Mouse (Mus musculus) hindbrain, embryonic 11.5 days (tissue): ENCODE results near the gene Plekha4. TPM values are rescaled to one million over a fixed set of nuclear protein-coding genes. Genes with fewer than 3 reads are reported as not detected.
"Not testable (repeated sequence)": the region's sequence is repeated elsewhere in the genome, so short reads cannot be mapped to it uniquely, and the experiment has no call there.

ENCODE experiments used
- ATAC-seq: fragments of 200-750 bp; cut with Nextera tagmentation; 2 replicates; pipeline ENCODE4 v1.8.0; 2017; ENCODE audit warnings: mild to moderate bottlenecking, moderate TSS enrichment, moderate library complexity; ENCODE audit not compliant: low FRiP score
- DNase-seq: peaks from one replicate; pipeline ENCODE4 v3.0.0-alpha.2; 2015; ENCODE audit warnings: low spot score
- H3K27ac ChIP-seq: fragments of 300-500 bp; sonication (generic); 2 replicates; pipeline ENCODE4 v1.5.1; 2014; ENCODE audit warnings: mild to moderate bottlenecking, low read depth, low read length
- H3K27me3 ChIP-seq: fragments of 300-500 bp; sonication (generic); 2 replicates; pipeline ENCODE4 v1.6.1; 2014; ENCODE audit warnings: mild to moderate bottlenecking, low read length, moderate library complexity, mixed read lengths; ENCODE audit not compliant: control insufficient read depth, insufficient read depth
- H3K36me3 ChIP-seq: fragments of 300-500 bp; sonication (generic); 2 replicates; pipeline ENCODE4 v1.6.1; 2014; ENCODE audit warnings: mild to moderate bottlenecking, low read length, moderate library complexity, mixed read lengths; ENCODE audit not compliant: control insufficient read depth, insufficient read depth
- H3K4me1 ChIP-seq: fragments of 300-500 bp; sonication (generic); replicated peaks from 2 replicates; pipeline ENCODE4 v1.6.1; 2014; ENCODE audit warnings: low read length, mixed read lengths; ENCODE audit not compliant: control insufficient read depth, insufficient read depth
- H3K4me2 ChIP-seq: fragments of 300-500 bp; sonication (generic); replicated peaks from 2 replicates; pipeline ENCODE4 v1.6.1; 2014; ENCODE audit warnings: mild to moderate bottlenecking, low read depth, low read length
- H3K4me3 ChIP-seq: fragments of 300-500 bp; sonication (generic); 2 replicates; pipeline ENCODE4 v1.5.1; 2014; ENCODE audit warnings: low read depth, low read length
- H3K9ac ChIP-seq: fragments of 300-500 bp; sonication (generic); 2 replicates; pipeline ENCODE4 v1.6.1; 2014; ENCODE audit warnings: low read depth, low read length
- H3K9me3 ChIP-seq: fragments of 300-500 bp; sonication (generic); 2 replicates; pipeline ENCODE4 v1.6.1; 2016; ENCODE audit warnings: low read length; ENCODE audit not compliant: control insufficient read depth
- WGBS: fragments of 180-500 bp; shearing (Covaris S2); extraction: QIAGEN DNeasy Blood & Tissue Kit; methylation state at CpG from one replicate; pipeline ENCODE4 v1.1.7; 2014; 5-methylcytosine and 5-hydroxymethylcytosine counted together
- polyA plus RNA-seq: library from polyadenylated mRNA; unstranded; fragments of >200 nt; fragmentation: Nextera tagmentation; extraction: Ambion mirVana; gene quantifications from 2 replicates; pipeline ENCODE4 v1.2.1, GENCODE M21; 2014

The Plekha4 gene
- polyA plus RNA-seq, 1 experiment from 2014 or later, result 2.3 TPM

GRCm38 (mm10) chr7:45516846-45517245 is 9.3 kb upstream of the Plekha4 start:
- not testable (repeated sequence) for H3K36me3 ChIP-seq, H3K4me3 ChIP-seq, H3K4me1 ChIP-seq, H3K9ac ChIP-seq, ATAC-seq, H3K27ac ChIP-seq, H3K27me3 ChIP-seq, H3K4me2 ChIP-seq, DNase-seq, H3K9me3 ChIP-seq
- 62% methylated on average over 5 of the region's 5 CpGs for WGBS

GRCm38 (mm10) chr7:45518618-45519017 is 7.5 kb upstream of the Plekha4 start:
- no peak for ATAC-seq
- Histone ChIP-seq H3K4me1 (no peaks in the 10 kb centered on the region), H3K36me3 (no peaks in the 10 kb centered on the region), H3K27ac (no peak overlapping the region), H3K4me2 (no peak overlapping the region), H3K27me3 (no peaks in the 10 kb centered on the region), H3K9me3 (no peaks in the 10 kb centered on the region), H3K9ac (no peak overlapping the region), H3K4me3 (no peak overlapping the region)
- DNase-seq, result no peak
- WGBS, result 88% methylated on average over 16 of the region's 16 CpGs

- no peaks in the 10 kb centered on the region for H3K4me1 ChIP-seq
These were observed 6.6 kb upstream of the Plekha4 start for GRCm38 (mm10) chr7:45519345-45520120.

GRCm38 (mm10) chr7:45520605-45521004 is 5.5 kb upstream of the Plekha4 start:
- no peak overlapping the region for H3K4me2 ChIP-seq
- DNase-seq, result no peak
- H3K4me3 ChIP-seq, result no peak overlapping the region
- 95% methylated on average over 7 of the region's 7 CpGs for WGBS
- H3K9ac ChIP-seq, result no peak overlapping the region
- no peaks in the 10 kb centered on the region for H3K27me3 ChIP-seq
- H3K4me1 ChIP-seq, result no peaks in the 10 kb centered on the region; the same call in 1 of the 2 replicates
- no peak for ATAC-seq
- no peaks in the 10 kb centered on the region for H3K36me3 ChIP-seq
- no peaks in the 10 kb centered on the region for H3K9me3 ChIP-seq
- H3K27ac ChIP-seq, result no peak overlapping the region

More at GRCm38 (mm10) chr7:45519345-45520120, 6.6 kb upstream of the Plekha4 start:
- ATAC-seq (no peak), DNase-seq (no peak)
- WGBS, result 79% methylated on average over 8 of the region's 8 CpGs
- Histone ChIP-seq H3K36me3 (no peaks in the 10 kb centered on the region), H3K27ac (no peak overlapping the region), H3K9me3 (no peaks in the 10 kb centered on the region), H3K4me2 (no peak overlapping the region), H3K27me3 (no peaks in the 10 kb centered on the region), H3K9ac (no peak overlapping the region), H3K4me3 (no peak overlapping the region)

- Histone ChIP-seq H3K4me3 (peak overlapping the region; percentile 44), H3K9me3 (no peaks in the 10 kb centered on the region), H3K4me2 (peak overlapping the region; percentile 41; the same call in 1 of the 2 replicates), H3K27ac (peak overlapping the region; percentile 54), H3K36me3 (no peaks in the 10 kb centered on the region), H3K27me3 (no peaks in the 10 kb centered on the region), H3K4me1 (no peaks in the 10 kb centered on the region; the same call in 1 of the 2 replicates), H3K9ac (peak overlapping the region; percentile 60)
- ATAC-seq, result peak; percentile 73
- under 1% methylated on average over 28 of the region's 28 CpGs for WGBS
- DNase-seq, result peak; percentile 92
These were observed 4.4 kb upstream of the Plekha4 start for GRCm38 (mm10) chr7:45521728-45522184.

GRCm38 (mm10) chr7:45522194-45522752 is 3.9 kb upstream of the Plekha4 start:
- peak overlapping the region; percentile 60 for H3K9ac ChIP-seq
- ATAC-seq, result no peak
- H3K36me3 ChIP-seq, result no peaks in the 10 kb centered on the region
- no peak for DNase-seq
- H3K27me3 ChIP-seq, result no peaks in the 10 kb centered on the region
- H3K4me3 ChIP-seq, result peak overlapping the region; percentile 44
- peak overlapping the region; percentile 41; the same call in 1 of the 2 replicates for H3K4me2 ChIP-seq
- no peak overlapping the region for H3K27ac ChIP-seq
- 61% methylated on average over 16 of the region's 16 CpGs for WGBS
- H3K4me1 ChIP-seq, result no peaks in the 10 kb centered on the region; the same call in 1 of the 2 replicates
- no peaks in the 10 kb centered on the region for H3K9me3 ChIP-seq

- ATAC-seq, result no peak
- Histone ChIP-seq H3K27me3 (no peaks in the 10 kb centered on the region), H3K9ac (no peak overlapping the region), H3K4me3 (no peak overlapping the region), H3K27ac (no peak overlapping the region), H3K36me3 (no peaks in the 10 kb centered on the region), H3K4me2 (no peak overlapping the region), H3K9me3 (no peaks in the 10 kb centered on the region), H3K4me1 (no peaks in the 10 kb centered on the region; the same call in 1 of the 2 replicates)
- WGBS, result 72% methylated on average over 18 of the region's 18 CpGs
- DNase-seq, result no peak
These were observed 3.0 kb upstream of the Plekha4 start for GRCm38 (mm10) chr7:45522957-45523676.

GRCm38 (mm10) chr7:45523678-45524170 is 2.4 kb upstream of the Plekha4 start:
- 0 out of 2 replicates have a peak overlapping the region, but pooled peaks have one; percentile 2 for H3K4me3 ChIP-seq
- H3K27me3 ChIP-seq, result no peaks in the 10 kb centered on the region
- H3K4me1 ChIP-seq, result no peaks in the 10 kb centered on the region; the same call in 1 of the 2 replicates
- 89% methylated on average over 13 of the region's 13 CpGs for WGBS
- H3K9me3 ChIP-seq, result no peaks in the 10 kb centered on the region
- no peak overlapping the region for H3K9ac ChIP-seq
- H3K36me3 ChIP-seq, result no peaks in the 10 kb centered on the region
- H3K4me2 ChIP-seq, result no peak overlapping the region
- no peak for ATAC-seq
- no peak overlapping the region for H3K27ac ChIP-seq
- no peak for DNase-seq
